Mouse (Mus musculus) heart, embryonic 11.5 days (tissue): ENCODE results near the gene Frem2. TPM values are rescaled to one million over a fixed set of nuclear protein-coding genes. Genes with fewer than 3 reads are reported as not detected.

Source experiments
- ATAC-seq: fragments of 200-750 bp; cut with Nextera tagmentation; replicated peaks from 2 replicates; pipeline ENCODE4 v1.8.0; 2017; ENCODE audit warnings: moderate library complexity; ENCODE audit not compliant: insufficient number of reproducible peaks, low FRiP score, low TSS enrichment
- H3K27ac ChIP-seq: fragments of 300-500 bp; sonication (generic); 2 replicates; pipeline ENCODE4 v1.5.1; 2014; ENCODE audit warnings: mild to moderate bottlenecking, low read depth, low read length
- H3K27me3 ChIP-seq: fragments of 300-500 bp; sonication (generic); 2 replicates; pipeline ENCODE4 v1.6.1; 2014; ENCODE audit warnings: mild to moderate bottlenecking, low read length, mixed read lengths; ENCODE audit not compliant: control insufficient read depth, insufficient read depth
- H3K36me3 ChIP-seq: fragments of 300-500 bp; sonication (generic); 2 replicates; pipeline ENCODE4 v1.6.1; 2014; ENCODE audit warnings: mild to moderate bottlenecking, low read length, moderate library complexity, mixed read lengths; ENCODE audit not compliant: control insufficient read depth, insufficient read depth
- H3K4me1 ChIP-seq: fragments of 300-500 bp; sonication (generic); 2 replicates; pipeline ENCODE4 v1.6.1; 2014; ENCODE audit warnings: low read length; ENCODE audit not compliant: control insufficient read depth, insufficient read depth
- H3K4me2 ChIP-seq: fragments of 300-500 bp; sonication (generic); 2 replicates; pipeline ENCODE4 v1.6.1; 2014; ENCODE audit warnings: mild to moderate bottlenecking, moderate library complexity
- H3K4me3 ChIP-seq: fragments of 300-500 bp; sonication (generic); 2 replicates; pipeline ENCODE4 v1.5.1; 2014; ENCODE audit warnings: low read depth, low read length
- H3K9ac ChIP-seq: fragments of 300-500 bp; sonication (generic); 2 replicates; pipeline ENCODE4 v1.6.1; 2014; ENCODE audit warnings: mild to moderate bottlenecking, low read depth, low read length, moderate library complexity
- H3K9me3 ChIP-seq: fragments of 300-500 bp; sonication (generic); replicated peaks from 2 replicates; pipeline ENCODE4 v1.6.1; 2016; ENCODE audit warnings: low read length; ENCODE audit not compliant: control insufficient read depth
- WGBS: fragments of 180-500 bp; shearing (Covaris S2); extraction: QIAGEN DNeasy Blood & Tissue Kit; methylation state at CpG from one replicate; pipeline ENCODE4 v1.1.7; 2014; ENCODE audit not compliant: insufficient replicate concordance; 5-methylcytosine and 5-hydroxymethylcytosine counted together
- polyA plus RNA-seq: library from polyadenylated mRNA; unstranded; fragments of >200 nt; fragmentation: Nextera tagmentation; extraction: Ambion mirVana; gene quantifications from 2 replicates; pipeline ENCODE4 v1.2.1, GENCODE M21; 2014

Gene Frem2
- polyA plus RNA-seq, 1 experiment from 2014 or later = 4.8 TPM

- Histone ChIP-seq H3K4me3 (no peak overlapping the region), H3K4me1 (peaks cover 5% of the 10 kb centered on the region; the same call in 1 of the 2 replicates), H3K4me2 (no peak overlapping the region), H3K9ac (no peak overlapping the region), H3K36me3 (no peaks in the 10 kb centered on the region), H3K9me3 (no peaks in the 10 kb centered on the region), H3K27ac (no peak overlapping the region), H3K27me3 (no peaks in the 10 kb centered on the region)
- WGBS = 52% methylated on average over 3 of the region's 3 CpGs
- no peak for ATAC-seq
Observed at GRCm38 (mm10) chr3:53635948-53636347, 21.2 kb downstream of the Frem2 start.

GRCm38 (mm10) chr3:53631126-53631525 lies 26.0 kb downstream of the Frem2 start:
- no peak for ATAC-seq

GRCm38 (mm10) chr3:53630630-53631029 lies 26.5 kb downstream of the Frem2 start:
- Histone ChIP-seq H3K4me3 (no peak overlapping the region), H3K4me2 (peak overlapping the region; percentile 49), H3K9me3 (no peaks in the 10 kb centered on the region), H3K27ac (no peak overlapping the region), H3K27me3 (no peaks in the 10 kb centered on the region), H3K36me3 (no peaks in the 10 kb centered on the region), H3K4me1 (peaks cover 6% of the 10 kb centered on the region), H3K9ac (peak overlapping the region; percentile 12; the same call in 1 of the 2 replicates)
- ATAC-seq = no peak
- 45% methylated on average over 4 of the region's 4 CpGs for WGBS

More at GRCm38 (mm10) chr3:53631126-53631525, 26.0 kb downstream of the Frem2 start:
- Histone ChIP-seq H3K27me3 (no peaks in the 10 kb centered on the region), H3K9me3 (no peaks in the 10 kb centered on the region), H3K4me3 (no peak overlapping the region), H3K4me1 (peaks cover 8% of the 10 kb centered on the region), H3K9ac (peak overlapping the region; percentile 12; the same call in 1 of the 2 replicates), H3K36me3 (no peaks in the 10 kb centered on the region), H3K4me2 (peak overlapping the region; percentile 49), H3K27ac (peak overlapping the region; percentile 41; the same call in 1 of the 2 replicates)
- 54% methylated on average over 14 of the region's 14 CpGs for WGBS

- no peak overlapping the region for H3K27ac ChIP-seq
- WGBS = 85% methylated on average over 5 of the region's 5 CpGs
- H3K36me3 ChIP-seq = no peaks in the 10 kb centered on the region
- peaks cover 6% of the 10 kb centered on the region for H3K4me1 ChIP-seq
- no peak for ATAC-seq
- no peaks in the 10 kb centered on the region for H3K27me3 ChIP-seq
- H3K9ac ChIP-seq = no peak overlapping the region
- H3K9me3 ChIP-seq = no peaks in the 10 kb centered on the region
- H3K4me3 ChIP-seq = no peak overlapping the region
- no peak overlapping the region for H3K4me2 ChIP-seq
Observed at GRCm38 (mm10) chr3:53629966-53630365, 27.2 kb downstream of the Frem2 start.

GRCm38 (mm10) chr3:53623222-53623621 lies 33.9 kb downstream of the Frem2 start:
- Histone ChIP-seq H3K9me3 (no peaks in the 10 kb centered on the region), H3K4me2 (no peak overlapping the region), H3K4me1 (peaks cover 5% of the 10 kb centered on the region; the same call in 1 of the 2 replicates), H3K27ac (no peak overlapping the region), H3K27me3 (no peaks in the 10 kb centered on the region), H3K36me3 (no peaks in the 10 kb centered on the region), H3K9ac (no peak overlapping the region), H3K4me3 (no peak overlapping the region)
- no peak for ATAC-seq
- WGBS = 62% methylated on average over 8 of the region's 8 CpGs

GRCm38 (mm10) chr3:53620978-53621377 lies 36.2 kb downstream of the Frem2 start:
- no peaks in the 10 kb centered on the region for H3K9me3 ChIP-seq

GRCm38 (mm10) chr3:53620355-53620754 lies 36.8 kb downstream of the Frem2 start:
- no peak overlapping the region for H3K4me2 ChIP-seq
- ATAC-seq = no peak
- no peak overlapping the region for H3K4me3 ChIP-seq
- no peaks in the 10 kb centered on the region for H3K9me3 ChIP-seq
- 89% methylated on average over 8 of the region's 8 CpGs for WGBS
- no peaks in the 10 kb centered on the region for H3K27me3 ChIP-seq
- H3K4me1 ChIP-seq = no peaks in the 10 kb centered on the region
- H3K27ac ChIP-seq = no peak overlapping the region
- no peaks in the 10 kb centered on the region for H3K36me3 ChIP-seq
- no peak overlapping the region for H3K9ac ChIP-seq

More at GRCm38 (mm10) chr3:53620978-53621377, 36.2 kb downstream of the Frem2 start:
- H3K36me3 ChIP-seq = no peaks in the 10 kb centered on the region
- no peak for ATAC-seq
- no peak overlapping the region for H3K4me2 ChIP-seq
- WGBS = 80% methylated on average over 3 of the region's 3 CpGs
- no peak overlapping the region for H3K27ac ChIP-seq
- H3K4me1 ChIP-seq = no peaks in the 10 kb centered on the region
- H3K9ac ChIP-seq = no peak overlapping the region
- no peak overlapping the region for H3K4me3 ChIP-seq
- no peaks in the 10 kb centered on the region for H3K27me3 ChIP-seq

- no peak overlapping the region for H3K27ac ChIP-seq
- H3K9me3 ChIP-seq = no peaks in the 10 kb centered on the region
- no peak overlapping the region for H3K9ac ChIP-seq
- ATAC-seq = no peak
- 0 out of 2 replicates have a peak, but pooled peaks cover 6% of the 10 kb centered on the region for H3K4me1 ChIP-seq
- no peak overlapping the region for H3K4me2 ChIP-seq
- WGBS = 68% methylated on average over 3 of the region's 3 CpGs
- H3K27me3 ChIP-seq = no peaks in the 10 kb centered on the region
- H3K4me3 ChIP-seq = no peak overlapping the region
- no peaks in the 10 kb centered on the region for H3K36me3 ChIP-seq
Observed at GRCm38 (mm10) chr3:53611106-53611505, 46.0 kb downstream of the Frem2 start.

- Histone ChIP-seq H3K4me2 (no peak overlapping the region), H3K27ac (no peak overlapping the region), H3K4me1 (0 out of 2 replicates have a peak, but pooled peaks cover 6% of the 10 kb centered on the region), H3K36me3 (no peaks in the 10 kb centered on the region), H3K27me3 (no peaks in the 10 kb centered on the region), H3K9me3 (0 out of 2 replicates have a peak, but pooled peaks cover 4% of the 10 kb centered on the region), H3K4me3 (no peak overlapping the region), H3K9ac (no peak overlapping the region)
- 76% methylated on average over 4 of the region's 4 CpGs for WGBS
- ATAC-seq = no peak
Observed at GRCm38 (mm10) chr3:53609851-53610250, 47.3 kb downstream of the Frem2 start.
